Mouse (Mus musculus) embryo, embryonic 10.5 days (tissue): ENCODE results near the gene Minpp1.

ENCODE experiments used
- DNase-seq: peaks from one replicate; pipeline ENCODE4 v3.0.0-alpha.2; 2015; ENCODE audit warnings: low spot score

Gene Minpp1

DNA sequence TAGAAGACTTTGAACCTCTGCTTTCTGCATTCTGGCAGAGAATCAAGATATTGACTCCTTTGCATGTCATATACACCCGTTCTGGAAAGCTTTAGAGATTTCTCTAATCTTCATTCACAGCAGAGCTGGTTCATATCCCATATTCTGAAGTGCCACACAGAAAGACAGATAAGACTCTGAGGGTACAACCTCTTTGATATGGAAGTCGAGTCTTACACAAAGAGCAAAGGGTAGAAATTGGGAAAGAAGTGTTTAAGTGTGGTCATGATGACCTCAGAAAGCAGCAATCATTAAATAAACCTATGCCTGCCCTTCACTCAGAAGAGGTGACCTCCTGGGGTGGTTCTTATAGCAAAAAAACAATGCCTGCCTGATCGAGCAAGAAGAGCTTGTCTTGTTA is 43.2 kb downstream of the Minpp1 start:
- no peak for DNase-seq

DNA sequence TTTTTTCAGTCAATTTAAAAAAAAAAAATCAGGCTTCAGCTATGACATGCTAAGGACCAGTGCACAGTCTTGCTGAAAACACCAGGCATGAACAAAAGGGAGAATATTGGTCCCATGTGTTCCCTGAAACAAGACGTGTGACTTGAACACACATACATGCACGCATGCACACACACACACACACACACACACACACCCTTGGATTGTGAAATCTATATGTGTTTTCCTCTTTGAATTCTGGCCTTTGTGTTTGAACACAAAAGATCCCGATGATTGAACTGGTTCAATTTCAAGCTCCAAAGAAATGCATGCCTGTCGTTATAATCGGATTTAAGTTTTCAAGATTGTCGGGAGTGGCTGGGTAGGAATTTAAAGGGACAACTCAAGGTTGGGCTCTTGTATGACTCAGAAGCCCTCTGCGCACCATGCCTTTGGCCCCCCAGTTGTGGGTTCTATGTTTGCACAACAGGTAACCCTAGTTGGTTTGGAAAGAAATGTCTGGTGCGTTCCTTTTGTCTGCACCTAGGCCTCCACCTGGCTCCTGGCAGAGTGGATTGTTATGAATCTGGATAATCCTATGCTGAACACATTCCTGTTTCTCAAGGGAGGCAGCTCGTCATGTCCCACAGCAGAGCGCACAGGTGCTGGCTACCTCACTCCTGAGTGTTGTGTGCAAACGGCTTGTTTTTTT is 43.8 kb downstream of the Minpp1 start:
- DNase-seq: no peak

DNA sequence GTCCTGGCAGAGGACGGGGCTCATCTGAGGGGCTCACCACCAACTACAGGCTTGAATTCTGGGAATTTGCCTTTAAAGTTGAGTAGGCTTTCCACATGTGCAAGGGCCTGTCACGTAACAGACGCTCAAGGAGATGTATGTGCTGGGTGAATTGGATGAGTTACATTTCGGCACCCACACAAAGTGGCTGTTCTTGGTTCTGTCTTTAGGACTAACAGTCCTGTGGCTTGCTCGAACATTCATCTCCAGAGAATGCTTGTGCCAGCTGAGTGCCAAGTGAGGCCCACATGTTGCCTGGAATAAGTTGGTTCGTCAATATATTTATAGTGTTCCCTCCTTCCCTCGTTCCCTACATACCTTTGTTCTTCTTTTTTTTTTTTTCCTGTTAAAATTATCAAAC is 44.7 kb downstream of the Minpp1 start:
- no peak for DNase-seq

- no peak for DNase-seq
These were observed 46.8 kb downstream of the Minpp1 start for GRCm38 (mm10) chr19:32532331-32532730.

DNA sequence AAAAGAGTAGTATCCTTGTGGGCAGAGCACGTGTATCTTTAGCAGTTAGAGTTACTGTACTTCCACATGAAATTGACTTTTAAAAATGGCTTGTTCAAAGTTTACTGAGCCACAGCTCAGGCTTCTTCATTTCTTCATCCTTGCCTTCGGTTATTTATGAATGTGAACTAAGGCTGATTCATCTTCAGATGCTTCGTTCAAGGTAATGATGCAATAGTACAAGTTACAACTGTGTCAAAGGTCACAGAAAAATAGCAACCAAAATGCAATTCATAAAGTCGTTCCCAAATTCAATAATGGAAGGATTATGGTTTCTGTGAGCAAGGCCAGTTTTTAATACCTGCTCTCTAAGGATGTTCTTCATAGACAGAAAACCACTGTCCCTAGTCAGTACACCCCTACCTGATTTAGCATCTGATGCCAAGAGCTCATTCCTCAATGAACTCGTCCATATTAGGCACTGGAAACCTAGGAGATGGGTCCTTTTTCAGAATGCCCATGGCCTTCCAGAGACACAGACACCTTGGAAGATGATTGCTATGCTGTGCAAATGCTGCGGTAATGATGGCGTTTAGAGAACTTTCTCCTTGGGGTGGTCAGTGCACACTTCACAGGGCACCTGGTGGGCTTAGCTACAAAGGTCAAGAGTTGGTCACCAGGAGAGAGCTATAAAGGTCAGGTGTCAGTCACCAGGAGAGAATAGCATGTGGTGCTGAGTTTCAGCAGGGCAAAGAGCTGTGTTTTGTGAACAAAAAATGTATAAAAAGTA is 47.4 kb downstream of the Minpp1 start:
- no peak for DNase-seq

DNA sequence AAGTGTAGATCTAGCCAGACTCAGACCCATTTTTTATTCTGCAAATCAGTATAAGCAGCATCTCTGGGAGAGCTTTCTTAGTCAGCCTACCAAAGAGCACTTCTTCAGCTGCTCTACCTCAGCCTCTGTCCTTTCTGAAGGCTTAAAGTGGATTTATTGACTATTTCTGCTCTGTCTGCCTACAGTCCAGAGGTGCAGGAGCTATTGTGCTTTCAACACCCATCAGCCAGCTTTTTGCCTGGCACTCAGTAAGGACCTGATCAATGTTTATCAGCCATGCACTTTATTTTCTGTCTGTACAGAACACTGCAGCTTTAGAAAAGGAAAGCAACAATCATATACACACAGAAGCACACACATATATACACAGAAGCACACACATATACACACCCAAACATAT is 49.3 kb downstream of the Minpp1 start:
- no peak for DNase-seq

- DNase-seq: no peak
These were observed 57.4 kb downstream of the Minpp1 start for GRCm38 (mm10) chr19:32542784-32543490.

DNA sequence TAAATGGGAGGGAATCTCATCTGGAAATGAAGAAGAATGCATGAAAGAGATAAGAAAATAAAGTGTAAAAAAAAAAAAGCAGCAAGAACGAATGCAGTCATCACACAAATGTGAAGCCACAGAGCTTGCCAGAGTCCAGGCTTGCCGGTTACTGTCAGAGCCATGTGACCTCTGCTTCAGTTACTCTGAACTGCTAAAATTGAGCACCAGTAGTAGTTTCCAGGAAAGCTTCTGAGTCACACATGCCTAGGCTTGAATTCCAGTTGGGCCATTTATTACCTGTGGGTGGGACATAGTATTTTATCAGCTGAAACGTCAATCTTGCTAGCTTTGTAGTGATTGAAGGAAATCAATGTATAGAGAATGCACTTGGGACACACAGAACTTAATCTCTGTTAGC is 61.8 kb downstream of the Minpp1 start:
- no peak for DNase-seq

DNA sequence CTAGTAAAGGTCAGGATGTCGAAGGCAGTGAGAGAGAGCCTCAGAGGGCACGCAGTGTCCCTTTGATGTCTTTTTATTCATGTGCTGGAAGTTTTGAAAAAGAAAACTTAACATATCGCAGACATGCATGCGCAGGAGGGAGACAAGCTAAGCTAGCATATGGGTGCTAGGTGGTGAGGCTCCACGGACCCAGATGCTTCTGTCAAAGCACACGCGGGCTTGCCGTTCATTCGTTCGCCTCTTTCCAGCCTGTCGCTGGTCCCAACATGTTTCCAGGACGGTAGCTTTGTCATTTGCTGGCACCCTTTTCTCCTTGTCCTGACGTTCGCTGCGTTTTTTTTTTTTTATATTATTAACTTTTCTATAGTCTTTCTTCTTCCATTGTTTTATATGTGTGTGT is 62.6 kb downstream of the Minpp1 start:
- no peak for DNase-seq

DNA sequence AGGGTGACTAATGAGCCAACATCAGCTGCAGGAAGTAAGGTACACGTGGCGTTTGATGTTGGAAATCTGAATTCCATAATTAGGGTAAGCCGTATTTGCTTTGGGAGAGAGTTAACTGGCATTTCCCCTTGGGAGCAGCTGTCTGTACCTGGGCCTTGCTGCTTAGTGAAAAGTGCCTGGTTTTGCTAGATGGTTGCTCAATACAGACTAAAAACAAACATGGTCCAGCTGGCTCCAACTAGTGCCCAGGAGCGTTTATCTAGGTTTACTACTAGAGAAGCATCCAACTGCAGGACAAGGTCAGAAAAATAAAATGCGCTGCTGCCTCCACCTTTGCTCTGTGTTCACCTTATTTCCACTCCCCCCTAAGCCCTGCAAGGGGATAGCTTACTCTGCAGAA is 64.9 kb downstream of the Minpp1 start:
- DNase-seq: no peak

DNA sequence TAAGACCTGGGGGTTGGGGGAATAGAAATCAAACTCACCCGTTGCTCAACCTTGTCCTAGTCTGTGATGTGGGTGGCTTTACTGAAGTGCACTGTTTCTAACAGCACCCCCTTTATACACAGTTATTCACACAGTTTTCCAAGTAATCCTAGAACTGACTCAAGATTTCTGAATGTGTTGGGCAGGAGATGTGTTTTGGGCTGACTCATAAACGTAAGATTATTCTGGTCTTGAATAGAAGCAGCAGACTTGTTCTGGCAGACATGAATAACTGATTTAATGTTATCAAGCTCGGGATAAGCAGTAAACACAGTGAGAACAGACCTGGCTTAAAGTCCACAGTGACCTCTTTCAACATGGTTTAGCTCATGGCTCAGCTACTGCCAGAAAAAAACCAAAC is 65.9 kb downstream of the Minpp1 start:
- no peak for DNase-seq

- no peak for DNase-seq
These were observed 66.5 kb downstream of the Minpp1 start for GRCm38 (mm10) chr19:32552106-32552505.

- DNase-seq: no peak
These were observed 67.7 kb downstream of the Minpp1 start for GRCm38 (mm10) chr19:32553310-32553709.

DNA sequence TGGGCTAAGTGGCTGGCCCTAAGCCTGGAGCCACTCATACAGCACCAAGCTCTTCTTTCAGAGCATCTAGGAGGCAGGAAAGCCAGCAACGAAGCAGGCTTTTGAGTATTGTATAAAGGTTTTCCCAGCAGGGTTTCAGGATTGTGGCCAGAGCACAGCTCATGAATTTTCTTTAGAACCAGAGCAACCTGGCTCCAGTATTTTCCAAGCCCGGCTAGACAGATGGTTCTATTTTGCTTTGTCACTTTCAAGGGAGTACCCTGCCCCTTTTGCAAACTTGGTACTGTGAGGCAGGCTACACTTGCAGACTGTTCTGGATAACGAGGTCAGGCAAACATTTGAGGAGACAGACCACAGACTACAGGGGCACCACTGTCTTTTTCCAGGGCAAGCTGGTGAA is 69.7 kb downstream of the Minpp1 start:
- peak; percentile 12 for DNase-seq
